Mouse (Mus musculus): Measurements from ENCODE around the gene Cdsn.
A peak's percentile ranks its signal among the peaks of the same experiment; 100 is the strongest.

Cdsn gene

DNA sequence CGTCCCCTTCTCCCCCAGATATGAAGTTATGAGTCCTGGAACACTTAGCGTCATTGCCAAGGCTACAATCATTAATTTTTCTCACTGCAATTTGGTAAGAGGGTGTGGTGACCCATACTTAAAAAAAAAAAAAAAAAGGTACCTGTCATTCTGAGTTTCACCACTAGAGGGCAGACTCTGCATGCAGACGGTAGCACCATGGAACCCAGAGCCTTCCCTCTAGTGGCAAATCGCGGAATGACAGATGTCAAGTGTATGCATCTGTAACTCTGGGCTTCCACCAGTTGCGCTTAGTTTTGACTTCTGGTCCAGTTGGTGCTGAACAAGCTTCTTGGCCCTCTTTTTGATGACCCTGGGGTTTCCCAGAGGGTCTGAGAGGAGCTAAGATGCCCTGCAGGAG lies 26.3 kb downstream of the Cdsn start:
- H3K27me3 ChIP-seq (ENCODE audit: control insufficient read depth, insufficient read depth, low read length, poor library complexity, severe bottlenecking), result no peaks in the 10 kb centered on the region
- DNase-seq (ENCODE audit: low read depth, low spot score), result peak; percentile 94
- H3K36me3 ChIP-seq (ENCODE audit: control insufficient read depth, insufficient read depth, low read length, poor library complexity, severe bottlenecking), result no peaks in the 10 kb centered on the region

DNA sequence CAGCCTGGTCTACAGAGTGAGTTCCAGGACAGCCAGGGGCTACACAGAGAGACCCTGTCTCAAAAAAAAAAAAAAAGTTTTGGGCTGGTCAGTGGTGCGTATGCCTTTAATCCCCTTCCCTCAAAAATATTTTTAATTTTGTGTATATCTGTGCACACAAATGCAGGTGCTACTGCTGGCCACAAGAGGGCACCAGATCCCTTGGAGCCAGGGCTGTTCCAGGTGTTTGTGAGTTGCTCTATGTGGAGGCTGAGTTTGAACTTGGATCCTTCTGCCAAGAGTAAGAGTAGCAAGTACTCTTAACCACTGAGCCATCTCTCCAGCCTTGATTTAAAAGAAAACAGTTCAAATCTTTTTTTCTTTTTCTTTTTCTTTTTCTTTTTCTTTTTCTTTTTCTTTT lies 31.0 kb downstream of the Cdsn start:
- Histone ChIP-seq H3K27me3 (ENCODE audit: control insufficient read depth, insufficient read depth, low read length, poor library complexity, severe bottlenecking) (no peaks in the 10 kb centered on the region), H3K36me3 (ENCODE audit: control insufficient read depth, insufficient read depth, low read length, poor library complexity, severe bottlenecking) (no peaks in the 10 kb centered on the region)
- peak; percentile 33 for DNase-seq (ENCODE audit: low read depth, low spot score)

- peak; percentile 77 for DNase-seq (ENCODE audit: low read depth, low spot score)
- H3K36me3 ChIP-seq (ENCODE audit: control insufficient read depth, insufficient read depth, low read length, poor library complexity, severe bottlenecking), result no peaks in the 10 kb centered on the region
- H3K27me3 ChIP-seq (ENCODE audit: control insufficient read depth, insufficient read depth, low read length, poor library complexity, severe bottlenecking), result no peaks in the 10 kb centered on the region
Measured at GRCm38 (mm10) chr17:35584330-35584937, 32.5 kb downstream of the Cdsn start.

DNA sequence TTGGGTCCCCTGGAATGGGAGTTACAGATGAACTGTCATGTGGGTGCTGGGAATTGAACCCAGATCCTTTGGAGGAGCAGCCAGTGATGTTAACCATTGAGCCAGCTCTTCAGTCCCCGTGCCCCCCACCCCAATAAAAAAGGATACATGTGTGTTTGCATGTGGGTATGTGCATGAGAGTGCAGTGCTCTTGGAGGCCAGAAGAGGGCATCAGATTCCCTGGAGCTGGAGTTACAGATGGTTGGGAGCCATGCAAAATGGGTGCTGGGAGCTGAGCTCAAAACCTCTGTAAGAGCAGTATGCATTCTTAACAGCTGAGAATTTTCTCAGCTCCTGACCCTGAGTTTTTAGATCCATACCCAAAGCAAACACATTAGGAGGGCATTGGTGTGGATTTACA lies 35.4 kb downstream of the Cdsn start:
- Histone ChIP-seq H3K36me3 (ENCODE audit: control insufficient read depth, insufficient read depth, low read length, poor library complexity, severe bottlenecking) (no peaks in the 10 kb centered on the region), H3K27me3 (ENCODE audit: control insufficient read depth, insufficient read depth, low read length, poor library complexity, severe bottlenecking) (no peaks in the 10 kb centered on the region)
- DNase-seq (ENCODE audit: low read depth, low spot score), result no peak

DNA sequence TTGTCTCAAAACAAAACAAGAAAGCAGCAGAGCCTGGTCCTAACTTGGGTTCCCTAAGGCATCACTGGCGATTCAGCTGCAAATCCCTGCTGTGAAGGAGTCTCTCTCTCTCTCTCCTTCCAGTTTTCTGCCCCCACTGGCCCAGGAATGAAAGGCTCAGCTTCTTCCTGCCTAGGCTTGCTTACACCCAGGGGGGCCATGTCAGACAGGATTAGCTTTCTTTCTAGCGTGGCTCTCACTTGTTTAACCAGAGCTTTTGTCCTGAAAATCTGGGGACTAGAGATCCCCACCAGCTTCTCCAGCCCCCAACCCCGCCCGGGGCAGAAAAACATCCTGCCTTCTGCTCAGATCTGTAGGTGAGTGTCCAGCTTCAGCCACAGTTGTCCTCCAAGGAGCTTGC lies 36.5 kb downstream of the Cdsn start:
- no peak for DNase-seq (ENCODE audit: low read depth, low spot score)
- no peaks in the 10 kb centered on the region for H3K36me3 ChIP-seq (ENCODE audit: control insufficient read depth, insufficient read depth, low read length, poor library complexity, severe bottlenecking)
- H3K27me3 ChIP-seq (ENCODE audit: control insufficient read depth, insufficient read depth, low read length, poor library complexity, severe bottlenecking), result no peaks in the 10 kb centered on the region

DNA sequence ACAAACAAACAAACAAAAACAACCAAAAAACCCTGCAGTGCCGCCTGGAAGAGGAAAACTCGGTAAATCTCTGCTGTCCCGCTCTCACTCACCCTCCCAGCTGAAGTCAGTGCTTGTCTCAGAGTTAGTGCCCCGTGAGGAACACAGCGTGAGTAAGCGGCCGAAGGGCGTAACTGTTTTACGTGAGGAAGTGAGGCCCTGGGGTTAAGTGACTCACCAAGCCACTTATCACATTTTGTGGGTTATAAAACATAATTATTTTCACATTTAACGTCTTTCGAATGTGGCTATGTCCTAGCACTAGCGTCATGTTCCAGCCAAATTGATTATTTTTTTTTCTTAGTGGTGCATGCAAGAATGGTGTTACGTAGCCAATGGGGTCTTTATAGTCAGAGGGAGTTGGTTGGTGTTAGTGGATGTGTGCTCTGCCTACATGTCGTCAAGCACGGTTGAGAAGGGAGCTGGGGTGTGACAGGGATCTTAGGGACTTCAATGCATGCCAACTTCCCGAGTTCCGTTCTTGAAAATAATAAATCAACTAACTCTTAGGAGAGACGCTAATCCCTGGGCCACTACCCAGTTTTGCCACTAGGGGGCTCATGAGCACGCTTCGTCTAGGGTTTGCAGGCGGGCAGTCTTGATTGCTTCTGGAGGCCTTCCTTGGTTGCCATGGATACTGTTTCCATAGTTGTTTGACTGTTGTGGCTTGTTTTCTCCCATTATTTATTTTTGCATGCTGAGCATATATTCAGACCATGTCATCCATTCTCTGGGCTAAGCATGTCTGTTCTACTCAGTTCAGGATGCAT lies 38.7 kb downstream of the Cdsn start:
- Histone ChIP-seq H3K27me3 (ENCODE audit: control insufficient read depth, insufficient read depth, low read length, poor library complexity, severe bottlenecking) (no peaks in the 10 kb centered on the region), H3K36me3 (ENCODE audit: control insufficient read depth, insufficient read depth, low read length, poor library complexity, severe bottlenecking) (no peaks in the 10 kb centered on the region)
- peak; percentile 76 for DNase-seq (ENCODE audit: low read depth, low spot score)

DNA sequence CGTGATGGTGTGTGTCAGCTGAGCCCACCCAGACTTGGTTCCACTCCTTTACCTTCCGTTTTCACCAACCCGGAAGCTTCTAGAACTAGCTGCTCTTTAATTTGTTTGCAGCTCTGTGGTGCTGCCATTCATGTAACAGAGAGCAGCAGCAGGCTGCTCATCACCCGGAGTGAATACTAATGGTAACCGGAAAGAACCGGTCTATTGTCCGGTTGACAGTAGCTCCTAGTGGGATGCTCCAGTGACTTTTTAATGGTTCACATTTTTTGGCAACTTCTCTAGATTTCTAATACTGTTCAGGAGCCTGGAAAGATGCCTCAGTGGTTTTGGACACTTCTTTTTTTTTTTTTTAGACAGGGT lies 39.3 kb downstream of the Cdsn start:
- no peak for DNase-seq (ENCODE audit: low read depth, low spot score)
- H3K27me3 ChIP-seq (ENCODE audit: control insufficient read depth, insufficient read depth, low read length, poor library complexity, severe bottlenecking), result no peaks in the 10 kb centered on the region

DNA sequence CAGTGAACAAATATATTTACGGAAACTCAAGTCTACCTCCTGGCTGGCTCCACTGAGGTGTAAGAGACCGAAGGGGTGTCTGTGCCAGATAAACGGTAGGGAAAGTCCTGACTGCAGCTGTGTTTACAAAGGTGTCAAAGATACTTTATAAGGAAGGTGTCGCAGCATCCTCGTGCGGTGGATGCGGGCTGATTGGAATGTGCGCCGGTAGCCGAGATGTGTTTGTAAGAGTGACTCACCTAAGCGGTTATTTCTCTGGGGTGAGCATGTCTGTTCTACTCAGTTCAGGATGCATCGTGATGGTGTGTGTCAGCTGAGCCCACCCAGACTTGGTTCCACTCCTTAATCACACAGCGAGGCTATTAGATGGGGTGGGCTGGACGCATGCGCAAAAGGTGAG lies 39.8 kb downstream of the Cdsn start:
- H3K27me3 ChIP-seq (ENCODE audit: control insufficient read depth, insufficient read depth, low read length, poor library complexity, severe bottlenecking), result no peaks in the 10 kb centered on the region
- H3K36me3 ChIP-seq (ENCODE audit: control insufficient read depth, insufficient read depth, low read length, poor library complexity, severe bottlenecking), result no peaks in the 10 kb centered on the region
- DNase-seq (ENCODE audit: low read depth, low spot score), result no peak

More for the DNA sequence above, 39.3 kb downstream of the Cdsn start:
- H3K36me3 ChIP-seq (ENCODE audit: control insufficient read depth, insufficient read depth, low read length, poor library complexity, severe bottlenecking), result no peaks in the 10 kb centered on the region

DNA sequence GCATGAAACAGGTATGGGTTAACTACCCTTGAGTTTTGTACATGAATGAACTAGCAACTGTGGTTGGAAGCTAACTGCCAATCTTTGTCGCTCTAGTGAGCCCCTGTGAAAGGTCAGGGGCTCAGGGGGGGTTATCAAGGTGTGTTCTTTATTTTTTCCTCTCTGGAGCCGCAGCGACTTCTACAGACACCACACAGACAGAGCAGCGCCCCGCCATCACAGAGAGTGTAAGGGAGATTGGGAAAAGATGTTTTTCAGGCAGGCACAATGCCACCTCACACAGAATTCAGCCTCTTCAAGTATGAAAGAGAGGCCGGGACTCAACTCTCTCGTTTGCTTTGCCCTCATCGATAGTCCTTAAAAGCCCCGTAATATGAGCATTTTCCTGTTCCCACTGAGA lies 40.2 kb downstream of the Cdsn start:
- H3K36me3 ChIP-seq (ENCODE audit: control insufficient read depth, insufficient read depth, low read length, poor library complexity, severe bottlenecking), result no peaks in the 10 kb centered on the region
- no peaks in the 10 kb centered on the region for H3K27me3 ChIP-seq (ENCODE audit: control insufficient read depth, insufficient read depth, low read length, poor library complexity, severe bottlenecking)
- no peak for DNase-seq (ENCODE audit: low read depth, low spot score)

- Histone ChIP-seq H3K36me3 (ENCODE audit: control insufficient read depth, insufficient read depth, low read length, poor library complexity, severe bottlenecking) (no peaks in the 10 kb centered on the region), H3K27me3 (ENCODE audit: control insufficient read depth, insufficient read depth, low read length, poor library complexity, severe bottlenecking) (no peaks in the 10 kb centered on the region)
- no peak for DNase-seq (ENCODE audit: low read depth, low spot score)
Measured at GRCm38 (mm10) chr17:35593786-35594185, 41.9 kb downstream of the Cdsn start.

GRCm38 (mm10) chr17:35594456-35594855 lies 42.5 kb downstream of the Cdsn start:
- DNase-seq (ENCODE audit: low read depth, low spot score), result no peak
- Histone ChIP-seq H3K36me3 (ENCODE audit: control insufficient read depth, insufficient read depth, low read length, poor library complexity, severe bottlenecking) (no peaks in the 10 kb centered on the region), H3K27me3 (ENCODE audit: control insufficient read depth, insufficient read depth, low read length, poor library complexity, severe bottlenecking) (no peaks in the 10 kb centered on the region)

DNA sequence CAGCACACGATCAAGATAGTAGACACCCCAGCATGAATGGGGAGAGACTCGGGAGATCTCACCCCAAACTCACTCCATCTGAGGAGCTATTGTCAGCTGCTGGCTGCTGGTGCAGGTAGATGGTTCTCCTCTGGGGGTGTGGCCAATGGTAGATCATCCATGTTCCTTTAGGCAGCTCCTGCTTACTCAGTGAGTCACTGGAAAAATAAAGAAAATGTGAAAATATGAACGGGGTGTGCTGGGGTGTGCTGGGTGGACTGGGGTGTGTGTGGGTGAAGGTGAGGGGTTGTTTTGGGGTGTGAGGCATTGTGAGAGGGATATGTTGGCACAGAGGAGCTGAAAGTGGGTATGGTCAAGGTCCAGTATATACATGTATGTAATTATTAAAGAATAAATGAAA lies 45.5 kb downstream of the Cdsn start:
- no peaks in the 10 kb centered on the region for H3K36me3 ChIP-seq (ENCODE audit: control insufficient read depth, insufficient read depth, low read length, poor library complexity, severe bottlenecking)
- no peaks in the 10 kb centered on the region for H3K27me3 ChIP-seq (ENCODE audit: control insufficient read depth, insufficient read depth, low read length, poor library complexity, severe bottlenecking)
- DNase-seq (ENCODE audit: low read depth, low spot score), result no peak

GRCm38 (mm10) chr17:35601249-35601648 lies 49.3 kb downstream of the Cdsn start, which contains the start of gene Sfta2:
Gene Sfta2, plus strand, starts transcription at chr17:35601549.
- DNase-seq (ENCODE audit: low read depth, low spot score), result no peak
- H3K36me3 ChIP-seq (ENCODE audit: control insufficient read depth, insufficient read depth, low read length, poor library complexity, severe bottlenecking), result no peaks in the 10 kb centered on the region
- H3K27me3 ChIP-seq (ENCODE audit: control insufficient read depth, insufficient read depth, low read length, poor library complexity, severe bottlenecking), result no peaks in the 10 kb centered on the region

DNA sequence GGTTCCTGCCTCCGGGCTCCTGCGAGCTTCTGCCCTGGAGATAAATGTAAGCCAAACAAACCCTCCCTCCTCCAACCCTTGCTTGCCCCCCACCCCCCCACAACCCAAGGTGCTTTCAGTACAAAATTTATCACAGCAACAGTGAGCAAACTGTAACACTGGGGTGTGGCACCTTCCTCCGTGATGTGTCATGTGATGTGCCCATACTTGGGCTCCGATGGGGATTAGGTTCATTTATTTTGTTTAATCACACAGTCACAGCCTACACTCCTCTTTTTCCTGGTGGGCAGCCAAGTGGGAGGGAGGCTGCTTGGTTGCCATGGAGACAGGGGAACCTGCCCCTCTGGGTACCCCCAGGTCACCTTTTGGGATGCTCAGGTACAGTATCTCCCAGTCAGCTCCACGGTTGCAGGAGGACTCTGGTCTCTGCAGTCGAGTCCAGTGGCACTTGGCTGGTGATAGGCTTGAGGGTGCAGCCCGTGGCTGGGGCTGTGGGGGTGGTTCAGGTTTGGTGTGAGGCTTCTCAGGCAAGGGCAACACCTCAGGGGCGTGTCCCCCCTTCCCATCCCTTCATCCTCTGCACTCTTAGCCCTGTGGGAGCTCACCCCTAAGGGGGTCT lies 49.9 kb downstream of the Cdsn start:
- no peaks in the 10 kb centered on the region for H3K36me3 ChIP-seq (ENCODE audit: control insufficient read depth, insufficient read depth, low read length, poor library complexity, severe bottlenecking)
- no peak for DNase-seq (ENCODE audit: low read depth, low spot score)
- no peaks in the 10 kb centered on the region for H3K27me3 ChIP-seq (ENCODE audit: control insufficient read depth, insufficient read depth, low read length, poor library complexity, severe bottlenecking)

Measured in splenic B cell, adult 2 months (primary cell).